Mouse (Mus musculus): ENCODE measurements around the gene Sorcs3. TPM values are rescaled to one million over a fixed set of nuclear protein-coding genes. Genes with fewer than 3 reads are reported as not detected.

Gene Sorcs3
- polyA plus RNA-seq, 1 experiment from 2014 or later: 0.94 TPM

DNA sequence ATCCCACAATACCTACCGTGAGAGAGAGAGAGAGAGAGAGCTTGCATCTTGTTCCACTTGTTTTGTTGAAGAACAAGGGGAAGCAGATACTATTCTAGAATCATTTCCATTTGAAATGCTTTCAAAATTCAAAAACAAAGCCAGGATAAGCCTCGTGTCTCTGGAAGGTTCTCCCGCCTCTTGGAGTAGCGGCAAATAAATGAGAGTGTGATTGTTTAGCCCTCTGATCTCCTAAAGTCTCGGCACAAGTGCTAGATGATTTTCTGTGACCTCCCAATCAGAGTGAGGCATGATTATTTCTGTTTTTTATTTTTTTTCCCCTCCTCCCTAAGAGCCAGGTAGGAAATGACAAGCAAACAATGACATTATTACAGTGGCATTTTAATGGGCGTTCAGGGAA, 121.3 kb downstream of the Sorcs3 start:
- Histone ChIP-seq H3K4me1 (ENCODE audit: control insufficient read depth, insufficient read depth, low read length) (no peaks in the 10 kb centered on the region), H3K4me3 (ENCODE audit: low read depth, low read length) (no peak overlapping the region), H3K9me3 (replicated peaks; ENCODE audit: control insufficient read depth, low read length) (no peaks in the 10 kb centered on the region), H3K4me2 (ENCODE audit: low read depth, low read length) (no peak overlapping the region), H3K36me3 (replicated peaks; ENCODE audit: control insufficient read depth, insufficient read depth, low read depth, low read length) (no peaks in the 10 kb centered on the region), H3K27me3 (ENCODE audit: control insufficient read depth, insufficient read depth, low read length) (no peaks in the 10 kb centered on the region), H3K27ac (replicated peaks; ENCODE audit: low read depth, low read length) (no peak overlapping the region), H3K9ac (replicated peaks; ENCODE audit: low read length) (no peak overlapping the region)
- ATAC-seq (replicated peaks; ENCODE audit: insufficient number of reproducible peaks, low FRiP score, low TSS enrichment, low read depth) (no peak), DNase-seq (ENCODE audit: low spot score) (no peak)
- WGBS: 68% methylated on average over 6 of the region's 6 CpGs

DNA sequence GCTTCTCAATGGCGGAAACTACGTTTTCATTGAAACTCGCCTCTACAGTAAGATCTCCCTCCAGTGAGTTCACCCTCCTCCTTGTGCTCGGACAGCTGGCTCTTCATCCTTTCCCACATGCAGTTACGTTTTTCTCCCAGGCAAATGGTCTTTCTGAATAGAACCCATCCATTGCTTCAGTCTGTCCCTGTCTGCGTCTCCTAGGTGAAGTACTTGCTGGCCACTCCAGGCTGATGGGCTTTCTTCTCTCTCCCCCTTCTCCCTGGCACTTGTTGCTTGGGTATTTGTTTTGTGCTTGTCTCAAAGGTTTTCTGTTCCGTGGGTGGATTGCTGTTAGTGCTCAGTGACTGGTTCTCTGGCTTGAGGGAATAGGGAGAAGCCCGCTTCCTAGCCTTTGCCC, 122.3 kb downstream of the Sorcs3 start:
- no peak overlapping the region for H3K4me3 ChIP-seq (ENCODE audit: low read depth, low read length)
- ATAC-seq (replicated peaks; ENCODE audit: insufficient number of reproducible peaks, low FRiP score, low TSS enrichment, low read depth): no peak
- H3K9ac ChIP-seq (replicated peaks; ENCODE audit: low read length): no peak overlapping the region
- no peak for DNase-seq (ENCODE audit: low spot score)
- no peaks in the 10 kb centered on the region for H3K36me3 ChIP-seq (replicated peaks; ENCODE audit: control insufficient read depth, insufficient read depth, low read depth, low read length)
- no peak overlapping the region for H3K4me2 ChIP-seq (ENCODE audit: low read depth, low read length)
- no peak overlapping the region for H3K27ac ChIP-seq (replicated peaks; ENCODE audit: low read depth, low read length)
- 82% methylated on average over 8 of the region's 8 CpGs for WGBS
- no peaks in the 10 kb centered on the region for H3K9me3 ChIP-seq (replicated peaks; ENCODE audit: control insufficient read depth, low read length)
- no peaks in the 10 kb centered on the region for H3K27me3 ChIP-seq (ENCODE audit: control insufficient read depth, insufficient read depth, low read length)
- no peaks in the 10 kb centered on the region for H3K4me1 ChIP-seq (ENCODE audit: control insufficient read depth, insufficient read depth, low read length)

DNA sequence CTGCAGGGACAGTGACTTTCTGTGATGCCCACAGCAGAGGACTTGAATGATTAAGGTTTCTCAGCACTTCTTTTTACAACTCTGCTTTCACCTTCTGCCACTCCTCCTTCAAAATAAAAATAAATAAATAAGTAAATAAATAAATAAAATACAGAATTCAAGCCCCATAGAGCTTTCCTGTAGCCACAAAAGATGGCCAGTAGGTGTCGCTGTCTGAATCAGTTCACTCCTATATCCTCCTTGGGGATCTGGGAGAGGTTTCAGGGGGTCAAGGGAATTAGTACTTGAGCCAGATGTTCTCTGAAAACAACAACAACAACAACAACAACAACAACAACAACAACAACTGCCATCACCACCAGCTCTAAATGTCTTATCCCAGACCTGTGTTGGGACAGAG, 125.8 kb downstream of the Sorcs3 start:
- H3K4me3 ChIP-seq (ENCODE audit: low read depth, low read length): no peak overlapping the region
- WGBS: 13% methylated on average over 1 of the region's 1 CpGs
- H3K27me3 ChIP-seq (ENCODE audit: control insufficient read depth, insufficient read depth, low read length): no peaks in the 10 kb centered on the region
- H3K4me2 ChIP-seq (ENCODE audit: low read depth, low read length): no peak overlapping the region
- no peaks in the 10 kb centered on the region for H3K4me1 ChIP-seq (ENCODE audit: control insufficient read depth, insufficient read depth, low read length)
- DNase-seq (ENCODE audit: low spot score) (peak; percentile 56), ATAC-seq (replicated peaks; ENCODE audit: insufficient number of reproducible peaks, low FRiP score, low TSS enrichment, low read depth) (no peak)
- no peak overlapping the region for H3K27ac ChIP-seq (replicated peaks; ENCODE audit: low read depth, low read length)
- no peaks in the 10 kb centered on the region for H3K36me3 ChIP-seq (replicated peaks; ENCODE audit: control insufficient read depth, insufficient read depth, low read depth, low read length)
- H3K9me3 ChIP-seq (replicated peaks; ENCODE audit: control insufficient read depth, low read length): no peaks in the 10 kb centered on the region
- H3K9ac ChIP-seq (replicated peaks; ENCODE audit: low read length): no peak overlapping the region

DNA sequence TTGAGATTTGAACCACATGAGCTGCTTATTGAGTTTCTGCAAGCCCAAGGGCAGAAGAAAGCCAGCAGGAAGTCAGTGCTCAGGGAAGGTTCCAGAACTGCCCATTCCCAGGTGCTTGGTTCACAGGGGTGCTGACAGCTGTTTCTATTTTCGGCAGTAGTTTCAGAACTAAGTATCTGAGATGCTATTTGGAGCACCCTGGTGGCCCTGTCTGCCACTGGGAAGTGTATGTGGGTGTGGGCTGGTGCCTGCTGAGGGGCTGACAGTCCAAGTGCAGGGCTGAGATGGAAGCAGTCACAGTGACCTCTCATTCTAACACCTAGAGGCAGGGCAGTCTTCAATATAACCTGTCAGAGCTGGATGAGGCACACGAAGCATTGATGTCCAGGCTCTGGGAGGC, 127.3 kb downstream of the Sorcs3 start:
- 70% methylated on average over 2 of the region's 2 CpGs for WGBS
- no peak for DNase-seq (ENCODE audit: low spot score)
- Histone ChIP-seq H3K4me2 (ENCODE audit: low read depth, low read length) (no peak overlapping the region), H3K9me3 (replicated peaks; ENCODE audit: control insufficient read depth, low read length) (no peaks in the 10 kb centered on the region), H3K4me3 (ENCODE audit: low read depth, low read length) (no peak overlapping the region), H3K4me1 (ENCODE audit: control insufficient read depth, insufficient read depth, low read length) (no peaks in the 10 kb centered on the region), H3K27ac (replicated peaks; ENCODE audit: low read depth, low read length) (no peak overlapping the region), H3K27me3 (ENCODE audit: control insufficient read depth, insufficient read depth, low read length) (no peaks in the 10 kb centered on the region), H3K9ac (replicated peaks; ENCODE audit: low read length) (no peak overlapping the region), H3K36me3 (replicated peaks; ENCODE audit: control insufficient read depth, insufficient read depth, low read depth, low read length) (no peaks in the 10 kb centered on the region)
- no peak for ATAC-seq (replicated peaks; ENCODE audit: insufficient number of reproducible peaks, low FRiP score, low TSS enrichment, low read depth)

- no peak for DNase-seq (ENCODE audit: low spot score)
- H3K36me3 ChIP-seq (replicated peaks; ENCODE audit: control insufficient read depth, insufficient read depth, low read depth, low read length): no peaks in the 10 kb centered on the region
- H3K4me1 ChIP-seq (ENCODE audit: control insufficient read depth, insufficient read depth, low read length): no peaks in the 10 kb centered on the region
- no peak for ATAC-seq (replicated peaks; ENCODE audit: insufficient number of reproducible peaks, low FRiP score, low TSS enrichment, low read depth)
- no peak overlapping the region for H3K9ac ChIP-seq (replicated peaks; ENCODE audit: low read length)
- no peaks in the 10 kb centered on the region for H3K27me3 ChIP-seq (ENCODE audit: control insufficient read depth, insufficient read depth, low read length)
- H3K27ac ChIP-seq (replicated peaks; ENCODE audit: low read depth, low read length): no peak overlapping the region
- H3K4me3 ChIP-seq (ENCODE audit: low read depth, low read length): no peak overlapping the region
- no peaks in the 10 kb centered on the region for H3K9me3 ChIP-seq (replicated peaks; ENCODE audit: control insufficient read depth, low read length)
- 75% methylated on average over 6 of the region's 6 CpGs for WGBS
- no peak overlapping the region for H3K4me2 ChIP-seq (ENCODE audit: low read depth, low read length)
Observed at GRCm38 (mm10) chr19:48337461-48337860, 131.6 kb downstream of the Sorcs3 start.

DNA sequence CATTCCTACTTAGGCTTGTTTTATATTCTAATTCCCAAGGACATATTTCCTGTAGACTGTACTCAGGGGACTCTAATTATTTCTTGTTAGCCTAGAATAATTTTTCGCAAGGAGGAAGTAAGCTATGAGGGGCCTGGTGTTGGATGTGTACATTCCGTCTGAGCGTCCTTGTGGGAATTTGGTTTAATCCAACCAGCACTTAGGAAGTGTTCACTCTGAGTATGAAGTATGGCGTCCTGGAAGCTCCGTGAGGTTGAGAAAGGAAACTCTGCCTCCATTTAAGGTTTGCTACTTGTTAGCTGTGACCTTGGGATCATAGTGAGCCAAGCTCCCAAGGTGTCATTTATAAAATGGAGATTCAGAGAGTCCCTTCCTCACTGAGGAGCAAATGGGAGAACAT, 132.3 kb downstream of the Sorcs3 start:
- no peak overlapping the region for H3K4me2 ChIP-seq (ENCODE audit: low read depth, low read length)
- no peak for DNase-seq (ENCODE audit: low spot score)
- no peaks in the 10 kb centered on the region for H3K9me3 ChIP-seq (replicated peaks; ENCODE audit: control insufficient read depth, low read length)
- no peak for ATAC-seq (replicated peaks; ENCODE audit: insufficient number of reproducible peaks, low FRiP score, low TSS enrichment, low read depth)
- WGBS: 80% methylated on average over 5 of the region's 5 CpGs
- H3K36me3 ChIP-seq (replicated peaks; ENCODE audit: control insufficient read depth, insufficient read depth, low read depth, low read length): no peaks in the 10 kb centered on the region
- H3K4me1 ChIP-seq (ENCODE audit: control insufficient read depth, insufficient read depth, low read length): no peaks in the 10 kb centered on the region
- no peak overlapping the region for H3K9ac ChIP-seq (replicated peaks; ENCODE audit: low read length)
- H3K27ac ChIP-seq (replicated peaks; ENCODE audit: low read depth, low read length): no peak overlapping the region
- H3K4me3 ChIP-seq (ENCODE audit: low read depth, low read length): no peak overlapping the region
- H3K27me3 ChIP-seq (ENCODE audit: control insufficient read depth, insufficient read depth, low read length): no peaks in the 10 kb centered on the region

- no peak overlapping the region for H3K4me3 ChIP-seq (ENCODE audit: low read depth, low read length)
- ATAC-seq (replicated peaks; ENCODE audit: insufficient number of reproducible peaks, low FRiP score, low TSS enrichment, low read depth) (no peak), DNase-seq (ENCODE audit: low spot score) (peak; percentile 53)
- no peak overlapping the region for H3K4me2 ChIP-seq (ENCODE audit: low read depth, low read length)
- H3K4me1 ChIP-seq (ENCODE audit: control insufficient read depth, insufficient read depth, low read length): peaks cover 2% of the 10 kb centered on the region; the same call in 1 of the 2 replicates
- 41% methylated on average over 4 of the region's 4 CpGs for WGBS
- H3K36me3 ChIP-seq (replicated peaks; ENCODE audit: control insufficient read depth, insufficient read depth, low read depth, low read length): no peaks in the 10 kb centered on the region
- H3K9ac ChIP-seq (replicated peaks; ENCODE audit: low read length): no peak overlapping the region
- H3K27ac ChIP-seq (replicated peaks; ENCODE audit: low read depth, low read length): no peak overlapping the region
- no peaks in the 10 kb centered on the region for H3K9me3 ChIP-seq (replicated peaks; ENCODE audit: control insufficient read depth, low read length)
- no peaks in the 10 kb centered on the region for H3K27me3 ChIP-seq (ENCODE audit: control insufficient read depth, insufficient read depth, low read length)
Observed at GRCm38 (mm10) chr19:48342770-48343169, 136.9 kb downstream of the Sorcs3 start.

DNA sequence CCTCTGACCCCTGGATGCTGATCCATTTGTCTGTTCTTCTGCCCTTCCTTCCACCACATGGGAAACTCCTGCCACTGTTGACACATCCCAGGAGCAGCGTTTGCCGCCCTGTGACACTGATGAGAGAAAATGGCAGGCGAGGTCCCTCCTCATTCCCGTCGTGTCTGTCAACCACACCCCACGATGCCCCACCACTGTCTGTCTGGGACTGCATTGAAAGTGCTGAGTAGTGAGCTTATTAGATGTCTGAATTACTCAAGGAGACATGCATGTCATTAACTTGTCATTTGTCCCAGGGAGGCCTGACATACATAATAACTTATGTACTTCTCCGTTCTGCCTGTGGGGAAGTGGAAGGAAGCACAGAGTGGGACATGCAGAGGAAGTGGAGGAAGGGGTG, 137.6 kb downstream of the Sorcs3 start:
- Histone ChIP-seq H3K4me2 (ENCODE audit: low read depth, low read length) (no peak overlapping the region), H3K27me3 (ENCODE audit: control insufficient read depth, insufficient read depth, low read length) (no peaks in the 10 kb centered on the region), H3K4me3 (ENCODE audit: low read depth, low read length) (no peak overlapping the region), H3K27ac (replicated peaks; ENCODE audit: low read depth, low read length) (no peak overlapping the region), H3K9ac (replicated peaks; ENCODE audit: low read length) (no peak overlapping the region), H3K36me3 (replicated peaks; ENCODE audit: control insufficient read depth, insufficient read depth, low read depth, low read length) (no peaks in the 10 kb centered on the region), H3K9me3 (replicated peaks; ENCODE audit: control insufficient read depth, low read length) (no peaks in the 10 kb centered on the region), H3K4me1 (ENCODE audit: control insufficient read depth, insufficient read depth, low read length) (peaks cover 2% of the 10 kb centered on the region; the same call in 1 of the 2 replicates)
- DNase-seq (ENCODE audit: low spot score): no peak
- no peak; the same call in 1 of the 2 replicates for ATAC-seq (replicated peaks; ENCODE audit: insufficient number of reproducible peaks, low FRiP score, low TSS enrichment, low read depth)
- 20% methylated on average over 7 of the region's 7 CpGs for WGBS

Data from embryonic facial prominence, embryonic 11.5 days (tissue).